Comparison of ENCODE assay signal across 9 mouse cellular contexts in the genomic region with DNA sequence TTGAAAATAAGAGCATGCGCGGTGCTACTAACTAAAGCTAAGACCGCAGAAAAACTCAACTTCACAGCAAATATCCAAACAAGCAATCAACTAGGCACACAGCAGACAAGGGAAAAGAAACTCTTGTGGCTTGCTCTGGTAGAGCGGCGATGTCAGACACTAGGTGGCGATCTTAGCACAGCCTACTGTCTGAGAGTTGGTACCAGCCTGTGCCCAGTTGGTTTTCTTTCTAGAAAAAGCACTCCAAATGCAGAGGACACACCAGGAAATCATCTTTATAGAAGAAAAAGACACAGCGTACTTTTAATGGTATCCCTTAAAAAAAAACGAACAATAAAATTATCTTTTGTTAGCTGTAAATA.
DNase-seq lines count a peak whose midpoint lies in the region; ATAC-seq and TF ChIP-seq lines count a peak whose summit lies in the region.
"Had no signal": no experiment of that assay in that cellular context is flagged by ENCODE, and none has a peak within 500 bp of the region (broad histone marks: within the 10 kb centered on the region; RNA-seq: fewer than 3 reads in every experiment).

No protein-coding gene starts in this region.

- H3K4me3 ChIP-seq in stomach, embryonic 14.5 days (ENCODE audit: low read depth, low read length): no peak overlapping the region

- no peaks in the 10 kb centered on the region for H3K4me1 ChIP-seq in stomach, embryonic 14.5 days (ENCODE audit: control insufficient read depth, insufficient read depth, low read length)

- H3K36me3 ChIP-seq in stomach, embryonic 14.5 days (ENCODE audit: control insufficient read depth, insufficient read depth, low read length): no peaks in the 10 kb centered on the region

- CTCF ChIA-PET in Patski (lab: Charles Lee): interaction anchor here (0.9 to 2.0 kb wide), 5 partner anchors 9 to 256 kb away, joined by 3 to 10 read pairs (median 3); no protein-coding TSS in a partner anchor

- H3K27me3 ChIP-seq in Patski: no peaks in the 10 kb centered on the region
- H3K27me3 ChIP-seq in stomach, embryonic 14.5 days (ENCODE audit: control insufficient read depth, insufficient read depth, low read length): no peaks in the 10 kb centered on the region

- in situ Hi-C loops in Patski (cut with MboI; ENCODE audit: low pct_unique_long_range_greater_than_20kb): loop anchor here (10.0 kb wide), 1 partner anchor 552 kb away; no protein-coding TSS in a partner anchor

- H3K9me3 ChIP-seq in stomach, embryonic 14.5 days (ENCODE audit: control insufficient read depth, low read depth, low read length): no peaks in the 10 kb centered on the region

- WGBS in stomach, embryonic 14.5 days: 14% methylated on average over 8 of the region's 8 CpGs

- intact Hi-C loops in gastrocnemius, postnatal 36 days (cut with DNase I): loop anchor here (5.0 to 10.0 kb wide), 2 partner anchors 552 to 680 kb away; no protein-coding TSS in a partner anchor
- intact Hi-C loops in heart, postnatal 10 days (cut with DNase I): loop anchor here (1.0 to 10.0 kb wide), 5 partner anchors 256 to 678 kb away; partner anchors contain the start of gene Clock

- no peak overlapping the region for H3K4me2 ChIP-seq in stomach, embryonic 14.5 days (replicated peaks; ENCODE audit: low read depth, low read length)

- peak; percentile 64 for DNase-seq in gastrocnemius, postnatal 10 days
- no peak for DNase-seq in gastrocnemius, postnatal 36 days
- DNase-seq in Patski (ENCODE audit: low read depth, low spot score): no peak
- peak; percentile 92 for DNase-seq in embryo, embryonic 10 days (ENCODE audit: low spot score)
- DNase-seq in heart, postnatal 10 days: peak; percentile 55 to 74
- DNase-seq in layer of hippocampus, postnatal 25 days (ENCODE audit: extremely low spot score in 1 of 2, low spot score in 1 of 2): peak; percentile 35 to 68

- POLR2A ChIA-PET in Patski (lab: Charles Lee): no interaction called here

- no peak overlapping the region for H3K9ac ChIP-seq in stomach, embryonic 14.5 days (replicated peaks; ENCODE audit: low read depth, low read length)

- TF ChIP-seq CTCF in Patski (IDR thresholded peaks at IDR 0.05): peak; percentile 75

- no peak overlapping the region for H3K27ac ChIP-seq in stomach, embryonic 14.5 days (ENCODE audit: low read length)
- H3K27ac ChIP-seq: macrophage had no signal

- ATAC-seq in Patski: peak; percentile 80
- peak; percentile 84 for ATAC-seq in megakaryocyte-erythroid progenitor cell, adult 5-6 weeks (replicated peaks; ENCODE audit: low FRiP score, low TSS enrichment, poor library complexity, severe bottlenecking)
- ATAC-seq in stomach, embryonic 14.5 days (ENCODE audit: insufficient number of reproducible peaks, insufficient read depth, low FRiP score, low read depth): 0 out of 2 replicates have a peak, but pooled peaks have one; percentile 23

Comparison
In these comparisons a context has a peak if more than half of its experiments do, and no peak if none do; other contexts are left out.
1. DNase-seq: peak in gastrocnemius, postnatal 10 days (single experiment), embryo, embryonic 10 days (single experiment), heart, postnatal 10 days (2 of 2) and layer of hippocampus, postnatal 25 days (2 of 2); none in gastrocnemius, postnatal 36 days (0 of 2) and Patski (single experiment).
2. ATAC-seq: peak in every context shown above with its lines; median percentile 84 in megakaryocyte-erythroid progenitor cell, adult 5-6 weeks; 80 in Patski; 23 in stomach, embryonic 14.5 days.